Mouse (Mus musculus): ENCODE data around the gene Rnls. TPM values are rescaled to one million over a fixed set of nuclear protein-coding genes. Genes with fewer than 3 reads are reported as not detected.

Rnls gene
- polyA plus RNA-seq, 1 experiment = 1.4 TPM

DNA sequence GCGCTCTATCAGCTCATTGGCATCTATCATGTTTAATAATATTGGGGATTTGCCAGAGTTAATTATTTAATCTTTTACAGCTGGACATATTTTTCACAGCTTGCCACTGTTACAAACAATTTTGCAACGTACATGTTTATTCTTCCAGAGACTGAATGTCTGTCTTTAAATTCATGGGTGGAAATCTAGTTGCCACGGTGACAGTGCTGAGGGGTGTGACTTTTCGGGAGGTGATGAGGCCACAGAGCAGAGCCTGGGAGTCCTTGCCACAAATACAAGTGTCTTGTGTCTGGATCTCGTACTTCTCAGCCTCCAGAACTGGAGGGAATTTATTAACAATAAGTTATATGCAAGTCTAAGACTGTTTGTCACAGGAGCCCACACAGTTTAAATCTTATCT is 212.5 kb downstream of the Rnls start:
- Histone ChIP-seq H3K4me1 (replicated peaks; ENCODE audit: control insufficient read depth, insufficient read depth, low read length) (peaks cover 10% of the 10 kb centered on the region), H3K27me3 (ENCODE audit: control insufficient read depth, insufficient read depth, low read length) (no peaks in the 10 kb centered on the region), H3K27ac (ENCODE audit: control insufficient read depth, insufficient read depth, low read length) (no peak overlapping the region), H3K4me3 (ENCODE audit: control insufficient read depth, insufficient read depth, low read length) (no peak overlapping the region), H3K36me3 (ENCODE audit: control insufficient read depth, insufficient read depth, low read length) (no peaks in the 10 kb centered on the region)
- no peak for DNase-seq
- TF ChIP-seq CTCF (IDR thresholded peaks at IDR 0.05; ENCODE audit: borderline replicate concordance, control insufficient read depth, extremely low read depth, insufficient read depth, low read length, poor library complexity) (no peak), POLR2A (IDR thresholded peaks at IDR 0.05; ENCODE audit: control insufficient read depth, extremely low read depth, insufficient read depth, low read length, poor library complexity) (no peak)
- WGBS = 91% methylated on average over 5 of the region's 5 CpGs

DNA sequence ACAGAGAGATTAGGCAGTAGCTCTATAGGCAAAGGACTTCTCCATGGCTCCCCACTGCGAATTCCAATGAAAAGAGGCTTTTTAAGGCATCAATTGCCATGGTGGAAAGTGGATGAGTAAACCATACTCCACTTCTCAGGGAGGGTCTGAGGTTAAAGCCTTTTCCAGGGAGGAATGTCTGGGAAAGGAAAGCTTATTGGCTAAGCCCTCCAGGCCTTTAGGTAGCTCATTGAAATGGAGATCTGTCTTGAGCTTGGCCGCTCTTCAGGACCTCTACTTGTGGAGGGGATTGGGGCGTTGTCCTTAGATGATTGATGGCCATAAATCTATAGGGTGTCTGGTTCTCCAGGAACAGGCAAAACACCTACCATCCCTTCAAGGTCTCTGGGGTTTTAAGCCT is 213.2 kb downstream of the Rnls start:
- TF ChIP-seq POLR2A (IDR thresholded peaks at IDR 0.05; ENCODE audit: control insufficient read depth, extremely low read depth, insufficient read depth, low read length, poor library complexity) = no peak
- TF ChIP-seq CTCF (IDR thresholded peaks at IDR 0.05; ENCODE audit: borderline replicate concordance, control insufficient read depth, extremely low read depth, insufficient read depth, low read length, poor library complexity) = no peak
- Histone ChIP-seq H3K36me3 (ENCODE audit: control insufficient read depth, insufficient read depth, low read length) (no peaks in the 10 kb centered on the region), H3K4me3 (ENCODE audit: control insufficient read depth, insufficient read depth, low read length) (no peak overlapping the region), H3K27me3 (ENCODE audit: control insufficient read depth, insufficient read depth, low read length) (no peaks in the 10 kb centered on the region), H3K4me1 (replicated peaks; ENCODE audit: control insufficient read depth, insufficient read depth, low read length) (peaks cover 10% of the 10 kb centered on the region), H3K27ac (ENCODE audit: control insufficient read depth, insufficient read depth, low read length) (no peak overlapping the region)
- no peak for DNase-seq
- WGBS = 94% methylated on average over 3 of the region's 3 CpGs

- Histone ChIP-seq H3K4me1 (replicated peaks; ENCODE audit: control insufficient read depth, insufficient read depth, low read length) (peaks cover 10% of the 10 kb centered on the region), H3K27me3 (ENCODE audit: control insufficient read depth, insufficient read depth, low read length) (no peaks in the 10 kb centered on the region), H3K4me3 (ENCODE audit: control insufficient read depth, insufficient read depth, low read length) (no peak overlapping the region), H3K36me3 (ENCODE audit: control insufficient read depth, insufficient read depth, low read length) (no peaks in the 10 kb centered on the region), H3K27ac (ENCODE audit: control insufficient read depth, insufficient read depth, low read length) (no peak overlapping the region)
- WGBS = 86% methylated on average over 6 of the region's 6 CpGs
- TF ChIP-seq POLR2A (IDR thresholded peaks at IDR 0.05; ENCODE audit: control insufficient read depth, extremely low read depth, insufficient read depth, low read length, poor library complexity) (no peak), CTCF (IDR thresholded peaks at IDR 0.05; ENCODE audit: borderline replicate concordance, control insufficient read depth, extremely low read depth, insufficient read depth, low read length, poor library complexity) (no peak)
- no peak for DNase-seq
These were observed 213.7 kb downstream of the Rnls start for GRCm38 (mm10) chr19:33178367-33178766.

DNA sequence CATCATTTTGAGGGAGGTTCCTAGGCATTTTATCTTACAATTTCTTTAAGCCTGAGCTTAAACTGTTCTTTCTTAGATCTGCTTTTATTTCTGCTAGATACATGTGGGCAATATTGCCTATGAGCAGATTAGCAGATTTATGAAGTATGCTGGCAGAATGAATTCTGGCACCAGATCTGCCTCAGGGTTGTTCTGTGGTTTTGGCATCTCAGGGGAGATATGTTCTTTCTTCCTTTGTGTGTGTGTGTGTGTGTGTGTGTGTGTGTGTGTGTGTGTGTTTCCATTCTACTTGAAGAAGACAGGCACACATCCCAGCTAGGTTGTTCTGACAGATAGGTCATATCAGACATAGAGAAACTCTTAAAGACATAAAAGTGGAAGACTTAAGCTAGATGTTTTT is 218.1 kb downstream of the Rnls start:
- Histone ChIP-seq H3K36me3 (ENCODE audit: control insufficient read depth, insufficient read depth, low read length) (no peaks in the 10 kb centered on the region), H3K27ac (ENCODE audit: control insufficient read depth, insufficient read depth, low read length) (no peak overlapping the region), H3K27me3 (ENCODE audit: control insufficient read depth, insufficient read depth, low read length) (no peaks in the 10 kb centered on the region), H3K4me3 (ENCODE audit: control insufficient read depth, insufficient read depth, low read length) (no peak overlapping the region), H3K4me1 (replicated peaks; ENCODE audit: control insufficient read depth, insufficient read depth, low read length) (peaks cover 10% of the 10 kb centered on the region)
- DNase-seq = no peak
- TF ChIP-seq POLR2A (IDR thresholded peaks at IDR 0.05; ENCODE audit: control insufficient read depth, extremely low read depth, insufficient read depth, low read length, poor library complexity) = no peak

DNA sequence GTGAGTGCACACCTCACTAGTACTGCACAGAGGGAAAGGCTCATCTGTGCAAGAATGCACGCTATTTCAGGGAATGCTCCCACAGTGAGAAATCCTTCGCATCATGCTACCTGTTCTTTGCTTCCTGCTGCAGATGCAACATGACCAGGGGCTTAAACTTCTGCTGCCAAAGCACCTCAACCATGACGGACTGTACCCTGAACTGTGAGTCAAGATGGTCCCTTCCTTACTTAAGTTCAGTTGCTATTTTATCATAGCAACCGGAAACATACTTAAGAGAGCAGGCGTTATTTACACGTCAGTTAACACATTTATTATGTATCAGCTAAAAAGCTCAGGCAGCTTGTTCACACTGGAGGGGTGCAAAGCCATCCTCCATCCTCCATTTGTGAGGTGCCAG is 222.2 kb downstream of the Rnls start:
- no peaks in the 10 kb centered on the region for H3K27me3 ChIP-seq (ENCODE audit: control insufficient read depth, insufficient read depth, low read length)
- 97% methylated on average over 6 of the region's 6 CpGs for WGBS
- H3K36me3 ChIP-seq (ENCODE audit: control insufficient read depth, insufficient read depth, low read length) = no peaks in the 10 kb centered on the region
- no peak overlapping the region for H3K4me3 ChIP-seq (ENCODE audit: control insufficient read depth, insufficient read depth, low read length)
- no peak for DNase-seq
- TF ChIP-seq CTCF (IDR thresholded peaks at IDR 0.05; ENCODE audit: borderline replicate concordance, control insufficient read depth, extremely low read depth, insufficient read depth, low read length, poor library complexity) = no peak
- no peak for TF ChIP-seq POLR2A (IDR thresholded peaks at IDR 0.05; ENCODE audit: control insufficient read depth, extremely low read depth, insufficient read depth, low read length, poor library complexity)
- H3K4me1 ChIP-seq (replicated peaks; ENCODE audit: control insufficient read depth, insufficient read depth, low read length) = peaks cover under 1% of the 10 kb centered on the region; the same call in 1 of the 2 replicates
- no peak overlapping the region for H3K27ac ChIP-seq (ENCODE audit: control insufficient read depth, insufficient read depth, low read length)

DNA sequence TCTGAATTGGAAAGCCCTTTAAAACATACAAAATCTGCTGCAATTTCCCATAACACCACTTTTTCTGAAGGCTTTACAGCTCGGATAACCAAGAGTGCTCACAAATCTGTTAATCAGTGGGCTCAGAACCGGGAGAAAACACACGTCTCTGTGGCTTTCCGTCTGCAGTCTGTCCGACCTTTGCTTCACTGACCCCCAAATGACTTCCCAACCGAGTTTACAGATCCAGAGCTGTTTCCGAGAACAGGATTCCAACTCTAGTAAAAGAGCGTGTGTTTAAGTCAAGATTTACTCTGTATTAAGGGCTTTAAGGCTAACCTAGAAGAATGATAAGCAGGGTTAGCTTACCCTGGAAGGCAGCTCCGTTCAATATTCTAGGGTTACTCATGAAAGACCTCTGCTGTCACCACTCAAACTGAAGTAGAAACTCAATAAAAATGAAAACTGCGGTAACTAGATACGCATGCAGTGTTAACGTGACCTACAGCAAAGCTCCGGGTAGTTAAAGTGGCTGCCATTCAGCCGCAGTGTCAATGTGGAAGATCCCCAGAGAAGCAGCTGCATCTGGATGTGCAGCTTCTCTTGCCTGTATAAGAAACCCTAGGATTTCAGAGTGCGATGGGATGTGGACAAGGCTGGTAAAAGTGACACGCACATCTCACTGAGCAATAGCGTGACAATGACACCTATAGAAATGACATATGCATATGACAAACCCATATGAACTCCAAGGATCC is 224.4 kb downstream of the Rnls start:
- H3K4me3 ChIP-seq (ENCODE audit: control insufficient read depth, insufficient read depth, low read length) = no peak overlapping the region
- H3K4me1 ChIP-seq (replicated peaks; ENCODE audit: control insufficient read depth, insufficient read depth, low read length) = peaks cover 6% of the 10 kb centered on the region; the same call in 1 of the 2 replicates
- no peak overlapping the region for H3K27ac ChIP-seq (ENCODE audit: control insufficient read depth, insufficient read depth, low read length)
- no peaks in the 10 kb centered on the region for H3K27me3 ChIP-seq (ENCODE audit: control insufficient read depth, insufficient read depth, low read length)
- TF ChIP-seq POLR2A (IDR thresholded peaks at IDR 0.05; ENCODE audit: control insufficient read depth, extremely low read depth, insufficient read depth, low read length, poor library complexity) (no peak), CTCF (IDR thresholded peaks at IDR 0.05; ENCODE audit: borderline replicate concordance, control insufficient read depth, extremely low read depth, insufficient read depth, low read length, poor library complexity) (no peak)
- DNase-seq = no peak
- H3K36me3 ChIP-seq (ENCODE audit: control insufficient read depth, insufficient read depth, low read length) = no peaks in the 10 kb centered on the region
- WGBS = 94% methylated on average over 17 of the region's 17 CpGs

DNA sequence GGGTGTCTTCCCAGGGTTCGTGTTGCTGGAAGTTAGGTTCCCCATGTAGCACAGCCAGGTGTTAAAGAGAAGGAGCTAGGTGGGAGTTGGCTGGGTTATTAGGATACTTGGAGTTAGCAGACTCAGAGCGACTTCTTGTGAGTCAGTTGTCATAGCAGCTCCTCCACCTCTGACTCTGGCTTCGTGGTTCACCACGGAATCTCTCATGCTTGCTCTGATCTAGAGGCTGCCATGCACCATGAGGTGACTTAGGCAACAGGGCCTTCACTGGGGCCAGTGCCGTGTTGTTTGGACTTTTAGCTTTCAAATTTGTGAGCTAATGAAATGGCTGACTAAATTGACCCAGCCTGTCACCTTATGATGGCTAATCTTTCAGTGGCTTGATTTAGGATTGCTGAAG is 227.3 kb downstream of the Rnls start:
- WGBS = 50% methylated on average over 5 of the region's 5 CpGs
- Histone ChIP-seq H3K27ac (ENCODE audit: control insufficient read depth, insufficient read depth, low read length) (no peak overlapping the region), H3K27me3 (ENCODE audit: control insufficient read depth, insufficient read depth, low read length) (no peaks in the 10 kb centered on the region), H3K36me3 (ENCODE audit: control insufficient read depth, insufficient read depth, low read length) (no peaks in the 10 kb centered on the region), H3K4me1 (replicated peaks; ENCODE audit: control insufficient read depth, insufficient read depth, low read length) (peaks cover 6% of the 10 kb centered on the region; the same call in 1 of the 2 replicates), H3K4me3 (ENCODE audit: control insufficient read depth, insufficient read depth, low read length) (no peak overlapping the region)
- TF ChIP-seq POLR2A (IDR thresholded peaks at IDR 0.05; ENCODE audit: control insufficient read depth, extremely low read depth, insufficient read depth, low read length, poor library complexity) (no peak), CTCF (IDR thresholded peaks at IDR 0.05; ENCODE audit: borderline replicate concordance, control insufficient read depth, extremely low read depth, insufficient read depth, low read length, poor library complexity) (no peak)
- DNase-seq = no peak
